Mouse (Mus musculus): ENCODE measurements around the gene Igsf8. TPM values are rescaled to one million over a fixed set of nuclear protein-coding genes. Genes with fewer than 3 reads are reported as not detected.
A peak's percentile ranks its signal among the peaks of the same experiment; 100 is the strongest.
"Not testable (repeated sequence)": the region's sequence is repeated elsewhere in the genome, so short reads cannot be mapped to it uniquely, and the experiment has no call there.

The Igsf8 gene
- polyA plus RNA-seq, 1 experiment from 2014 or later, result 45.4 TPM

GRCm38 (mm10) chr1:172229215-172229614, 32.2 kb upstream of the Igsf8 start:
- Histone ChIP-seq H3K9me3 (no peaks in the 10 kb centered on the region), H3K36me3 (no peaks in the 10 kb centered on the region), H3K4me3 (no peak overlapping the region), H3K4me1 (no peaks in the 10 kb centered on the region), H3K4me2 (replicated peaks) (no peak overlapping the region), H3K27ac (no peak overlapping the region), H3K27me3 (no peaks in the 10 kb centered on the region), H3K9ac (no peak overlapping the region)
- ATAC-seq (ENCODE audit: insufficient number of reproducible peaks, insufficient read depth, low FRiP score, low TSS enrichment), result no peak
- 73% methylated on average over 1 of the region's 1 CpGs for WGBS

DNA sequence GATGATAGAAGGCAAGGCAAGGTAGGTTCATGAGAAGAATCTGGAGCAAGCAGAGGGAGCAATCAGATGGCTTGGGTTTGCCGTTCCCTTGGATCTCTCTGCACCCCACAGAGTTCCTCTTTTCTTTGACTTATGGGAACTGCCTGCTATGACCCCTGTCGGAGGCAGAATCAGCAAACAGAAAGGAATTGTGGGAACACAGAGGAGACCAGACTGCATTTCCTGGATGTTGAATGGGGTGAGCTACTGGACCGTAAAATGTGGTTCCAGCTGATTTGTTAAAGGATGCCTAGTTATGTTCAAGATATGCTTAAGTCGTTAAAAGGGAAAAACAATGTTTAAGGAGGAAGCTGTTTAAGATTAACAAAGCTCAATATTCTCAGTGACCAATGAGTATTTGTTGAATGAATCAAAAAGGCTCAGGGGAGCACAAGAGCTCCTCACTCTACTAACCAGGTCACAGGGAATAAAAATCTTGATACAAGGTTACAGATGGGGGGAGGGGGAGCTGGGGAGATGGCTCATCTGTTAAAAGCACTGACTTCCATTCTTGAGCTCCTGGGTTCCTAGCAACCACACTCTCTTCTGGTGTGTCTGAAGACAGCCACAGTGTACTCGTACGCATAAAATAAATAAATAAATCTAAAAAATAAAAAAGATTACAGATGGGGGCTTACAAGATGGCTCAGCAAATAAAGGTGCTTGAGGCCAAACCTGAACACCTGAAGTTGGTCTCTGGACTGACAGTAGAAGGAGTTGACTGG, 20.3 kb upstream of the Igsf8 start:
- ATAC-seq (ENCODE audit: insufficient number of reproducible peaks, insufficient read depth, low FRiP score, low TSS enrichment), result no peak
- Histone ChIP-seq H3K9me3 (no peaks in the 10 kb centered on the region), H3K36me3 (no peaks in the 10 kb centered on the region), H3K27me3 (peaks cover 20% of the 10 kb centered on the region), H3K4me1 (peaks cover 9% of the 10 kb centered on the region), H3K27ac (no peak overlapping the region), H3K4me2 (replicated peaks) (no peak overlapping the region), H3K9ac (no peak overlapping the region), H3K4me3 (no peak overlapping the region)
- WGBS, result 57% methylated on average over 6 of the region's 6 CpGs

GRCm38 (mm10) chr1:172242401-172242800, 19.0 kb upstream of the Igsf8 start:
- Histone ChIP-seq H3K27ac (no peak overlapping the region), H3K9me3 (no peaks in the 10 kb centered on the region), H3K4me1 (peaks cover 8% of the 10 kb centered on the region), H3K27me3 (peaks cover 20% of the 10 kb centered on the region), H3K4me3 (no peak overlapping the region), H3K36me3 (no peaks in the 10 kb centered on the region), H3K9ac (no peak overlapping the region), H3K4me2 (replicated peaks) (no peak overlapping the region)
- WGBS, result 52% methylated on average over 2 of the region's 2 CpGs
- peak; percentile 56; the same call in 1 of the 2 replicates for ATAC-seq (ENCODE audit: insufficient number of reproducible peaks, insufficient read depth, low FRiP score, low TSS enrichment)

DNA sequence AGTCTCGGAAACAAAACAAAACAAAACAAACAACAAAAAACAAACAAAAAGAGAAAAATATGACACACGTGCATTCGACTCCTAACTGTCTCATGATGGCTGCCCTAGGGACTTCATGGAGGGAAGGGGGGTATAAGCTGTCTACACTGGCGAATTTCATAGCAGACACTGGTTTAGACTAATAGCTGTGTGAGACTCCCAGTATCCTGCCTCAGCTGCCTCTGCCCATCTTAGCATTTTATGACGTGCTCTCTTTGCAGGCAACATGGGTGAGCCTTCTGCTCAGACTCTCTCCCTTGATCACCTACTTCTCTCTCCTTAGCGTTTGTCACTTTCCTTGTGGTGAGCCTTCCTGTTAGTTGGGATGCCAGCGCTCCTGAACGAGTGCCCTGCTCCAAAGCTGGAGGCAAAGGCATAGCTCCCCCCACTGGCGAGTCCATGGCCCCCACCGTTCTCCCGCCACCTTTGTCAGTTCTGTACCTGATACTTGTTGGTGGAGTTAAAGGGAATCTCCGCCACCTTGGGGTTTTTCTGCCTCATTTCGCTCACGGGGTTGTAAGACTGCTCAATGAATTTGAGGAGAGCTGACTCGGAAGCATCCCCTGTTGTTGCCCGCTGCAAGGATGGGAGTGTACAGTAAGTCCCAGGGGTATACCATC, 17.8 kb upstream of the Igsf8 start:
- Histone ChIP-seq H3K36me3 (no peaks in the 10 kb centered on the region), H3K4me2 (replicated peaks) (peak overlapping the region; percentile 18; the same call in 1 of the 2 replicates), H3K27ac (no peak overlapping the region), H3K9ac (no peak overlapping the region), H3K27me3 (peaks cover 20% of the 10 kb centered on the region), H3K4me3 (no peak overlapping the region), H3K9me3 (no peaks in the 10 kb centered on the region), H3K4me1 (peaks cover 8% of the 10 kb centered on the region)
- ATAC-seq (ENCODE audit: insufficient number of reproducible peaks, insufficient read depth, low FRiP score, low TSS enrichment), result no peak
- 23% methylated on average over 16 of the region's 16 CpGs for WGBS

DNA sequence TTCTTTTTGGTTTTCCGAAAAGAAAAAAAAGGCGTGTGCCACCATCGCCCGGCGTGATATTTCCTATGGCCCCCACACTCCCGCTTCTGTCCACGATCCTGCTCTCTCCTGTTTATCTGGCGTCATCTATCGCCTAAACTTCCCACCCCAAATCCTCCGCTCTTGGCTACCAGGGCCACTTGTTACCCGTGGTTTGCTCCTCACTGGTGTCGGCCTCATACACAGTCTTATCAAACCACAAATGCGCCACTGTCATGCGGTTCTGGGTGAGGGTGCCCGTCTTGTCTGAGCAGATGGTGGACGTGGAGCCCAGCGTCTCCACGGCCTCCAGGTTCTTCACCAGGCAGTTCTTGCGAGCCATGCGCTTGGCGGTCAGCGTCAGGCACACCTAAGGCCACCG, 16.8 kb upstream of the Igsf8 start:
- H3K4me3 ChIP-seq; H3K9ac ChIP-seq; H3K9me3 ChIP-seq; H3K27ac ChIP-seq; ATAC-seq (ENCODE audit: insufficient number of reproducible peaks, insufficient read depth, low FRiP score, low TSS enrichment); H3K4me1 ChIP-seq; H3K36me3 ChIP-seq: not testable (repeated sequence)
- Histone ChIP-seq H3K27me3 (peaks cover 20% of the 10 kb centered on the region), H3K4me2 (replicated peaks) (peak overlapping the region; percentile 18)
- 41% methylated on average over 23 of the region's 23 CpGs for WGBS

DNA sequence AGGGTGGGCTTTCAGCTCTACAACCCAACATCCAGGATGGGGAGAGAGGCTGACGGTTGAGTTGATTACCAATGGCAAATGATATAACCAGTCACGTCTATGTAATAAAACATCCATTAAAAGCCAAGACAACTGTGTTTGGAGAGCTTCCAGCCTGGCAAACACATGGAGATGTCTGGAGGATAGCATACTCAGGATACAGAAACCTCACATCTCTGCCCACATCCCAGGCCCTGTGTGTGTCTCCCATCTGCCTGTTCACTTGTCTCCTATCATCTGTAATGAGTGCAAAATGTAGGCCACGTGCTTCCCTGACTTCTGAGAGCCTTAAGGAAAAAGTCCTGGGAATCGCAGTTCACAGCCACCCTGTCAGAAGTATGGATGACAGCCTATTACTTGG, 14.2 kb upstream of the Igsf8 start:
- no peak for ATAC-seq (ENCODE audit: insufficient number of reproducible peaks, insufficient read depth, low FRiP score, low TSS enrichment)
- Histone ChIP-seq H3K9me3 (no peaks in the 10 kb centered on the region), H3K36me3 (no peaks in the 10 kb centered on the region), H3K27ac (no peak overlapping the region), H3K9ac (no peak overlapping the region), H3K4me1 (peaks cover 8% of the 10 kb centered on the region), H3K4me3 (no peak overlapping the region), H3K27me3 (peaks cover 20% of the 10 kb centered on the region), H3K4me2 (replicated peaks) (no peak overlapping the region)
- WGBS, result 72% methylated on average over 4 of the region's 4 CpGs

GRCm38 (mm10) chr1:172247679-172248078, 13.8 kb upstream of the Igsf8 start:
- no peak overlapping the region for H3K4me2 ChIP-seq (replicated peaks)
- no peaks in the 10 kb centered on the region for H3K9me3 ChIP-seq
- peaks cover 20% of the 10 kb centered on the region for H3K27me3 ChIP-seq
- H3K9ac ChIP-seq, result no peak overlapping the region
- H3K4me3 ChIP-seq, result no peak overlapping the region
- no peak for ATAC-seq (ENCODE audit: insufficient number of reproducible peaks, insufficient read depth, low FRiP score, low TSS enrichment)
- H3K36me3 ChIP-seq, result no peaks in the 10 kb centered on the region
- 44% methylated on average over 2 of the region's 2 CpGs for WGBS
- H3K27ac ChIP-seq, result no peak overlapping the region
- peaks cover 5% of the 10 kb centered on the region for H3K4me1 ChIP-seq

DNA sequence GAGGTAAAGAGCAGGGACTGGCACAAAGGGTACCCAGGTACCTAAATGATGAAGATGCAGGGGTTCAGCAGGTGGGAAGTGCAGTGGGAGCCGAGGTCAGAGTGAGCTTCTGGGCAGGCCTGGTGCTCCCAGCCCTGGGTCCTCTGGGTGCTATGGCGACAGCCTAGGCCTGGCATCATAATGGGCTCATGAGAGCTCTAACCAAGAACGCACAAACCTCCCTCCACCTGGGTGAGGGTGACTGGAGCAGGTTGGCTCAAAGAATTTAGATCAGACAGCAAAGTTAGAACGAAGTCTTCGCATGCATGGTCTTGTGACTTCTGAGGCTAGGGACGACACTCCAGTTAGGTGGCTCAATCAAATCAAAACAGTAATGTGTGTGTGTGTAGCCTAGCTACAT, 3.1 kb upstream of the Igsf8 start, which contains the start of gene Atp1a4:
TSS of gene Atp1a4 (minus strand) at position 101 of the 400 bp plus-strand sequence.
- Histone ChIP-seq H3K27ac (no peak within 1 kb of the TSS), H3K9ac (no peak within 1 kb of the TSS), H3K9me3 (no peaks in the 10 kb centered on the region), H3K4me1 (no peaks in the 10 kb centered on the region), H3K4me3 (no peak within 1 kb of the TSS), H3K4me2 (replicated peaks) (no peak within 1 kb of the TSS), H3K27me3 (no peaks in the 10 kb centered on the region), H3K36me3 (no peaks in the 10 kb centered on the region)
- 90% methylated on average over 6 of the region's 6 CpGs for WGBS
- ATAC-seq (ENCODE audit: insufficient number of reproducible peaks, insufficient read depth, low FRiP score, low TSS enrichment), result no peak

DNA sequence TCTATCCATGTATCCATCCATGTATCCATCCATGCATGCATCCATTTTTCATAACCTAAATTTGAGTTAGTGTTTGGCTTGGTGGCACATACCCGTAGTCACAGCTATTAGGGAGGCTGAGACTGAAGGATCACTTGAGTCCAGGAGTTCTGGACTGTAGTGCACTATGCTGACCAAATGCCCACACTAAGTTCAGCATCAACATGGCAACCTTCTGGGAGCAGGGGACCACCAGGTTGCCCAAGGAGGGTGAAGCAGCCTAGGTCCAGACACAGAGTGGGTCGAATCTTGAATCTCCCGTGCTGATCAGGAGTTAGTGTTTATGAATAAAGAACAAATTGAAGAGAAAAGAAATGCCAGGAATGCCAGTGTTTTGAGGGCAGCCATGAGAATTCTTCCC, 9.8 kb downstream of the Igsf8 start:
- H3K4me3 ChIP-seq, result no peak overlapping the region
- no peak overlapping the region for H3K4me2 ChIP-seq (replicated peaks)
- ATAC-seq (ENCODE audit: insufficient number of reproducible peaks, insufficient read depth, low FRiP score, low TSS enrichment), result no peak
- H3K4me1 ChIP-seq, result no peaks in the 10 kb centered on the region
- H3K27ac ChIP-seq, result no peak overlapping the region
- H3K27me3 ChIP-seq, result no peaks in the 10 kb centered on the region
- no peaks in the 10 kb centered on the region for H3K9me3 ChIP-seq
- H3K36me3 ChIP-seq, result no peaks in the 10 kb centered on the region
- H3K9ac ChIP-seq, result no peak overlapping the region
- WGBS, result 91% methylated on average over 3 of the region's 3 CpGs

GRCm38 (mm10) chr1:172271765-172272164, 10.3 kb downstream of the Igsf8 start:
- no peak overlapping the region for H3K27ac ChIP-seq
- H3K9ac ChIP-seq, result no peak overlapping the region
- no peaks in the 10 kb centered on the region for H3K36me3 ChIP-seq
- no peak overlapping the region for H3K4me2 ChIP-seq (replicated peaks)
- no peaks in the 10 kb centered on the region for H3K4me1 ChIP-seq
- ATAC-seq (ENCODE audit: insufficient number of reproducible peaks, insufficient read depth, low FRiP score, low TSS enrichment), result no peak
- 72% methylated on average over 10 of the region's 10 CpGs for WGBS
- H3K9me3 ChIP-seq, result no peaks in the 10 kb centered on the region
- H3K27me3 ChIP-seq, result no peaks in the 10 kb centered on the region
- no peak overlapping the region for H3K4me3 ChIP-seq

- H3K27ac ChIP-seq, result no peak overlapping the region
- H3K4me1 ChIP-seq, result no peaks in the 10 kb centered on the region
- WGBS, result 90% methylated on average over 6 of the region's 6 CpGs
- no peaks in the 10 kb centered on the region for H3K36me3 ChIP-seq
- H3K27me3 ChIP-seq, result no peaks in the 10 kb centered on the region
- H3K9me3 ChIP-seq, result no peaks in the 10 kb centered on the region
- no peak overlapping the region for H3K9ac ChIP-seq
- ATAC-seq (ENCODE audit: insufficient number of reproducible peaks, insufficient read depth, low FRiP score, low TSS enrichment), result no peak
- no peak overlapping the region for H3K4me2 ChIP-seq (replicated peaks)
- no peak overlapping the region for H3K4me3 ChIP-seq
Observed at GRCm38 (mm10) chr1:172273386-172273785, 11.9 kb downstream of the Igsf8 start.

DNA sequence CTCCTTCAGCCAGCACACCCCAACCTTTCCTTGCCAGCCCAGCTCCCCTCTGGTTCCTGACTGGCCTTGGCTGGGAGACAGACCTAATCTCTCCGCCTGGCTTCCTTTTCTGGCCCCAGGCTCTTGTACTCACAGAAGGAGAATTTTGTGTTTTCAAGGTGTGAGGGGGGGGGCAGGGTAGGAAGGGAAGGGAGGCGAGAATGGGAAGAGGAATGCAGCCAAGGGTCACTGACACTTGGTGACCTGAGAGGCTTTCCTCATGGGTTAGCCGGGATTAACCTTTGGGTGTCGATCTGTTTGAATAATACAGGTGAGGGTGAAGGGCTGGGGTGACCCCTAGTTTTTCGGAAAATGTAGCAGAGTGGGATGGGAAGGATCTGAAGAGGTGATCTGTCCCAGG, 12.7 kb downstream of the Igsf8 start:
- H3K9me3 ChIP-seq, result no peaks in the 10 kb centered on the region
- no peak overlapping the region for H3K4me2 ChIP-seq (replicated peaks)
- no peaks in the 10 kb centered on the region for H3K27me3 ChIP-seq
- H3K9ac ChIP-seq, result no peak overlapping the region
- no peak overlapping the region for H3K27ac ChIP-seq
- H3K36me3 ChIP-seq, result no peaks in the 10 kb centered on the region
- H3K4me3 ChIP-seq, result no peak overlapping the region
- no peak for ATAC-seq (ENCODE audit: insufficient number of reproducible peaks, insufficient read depth, low FRiP score, low TSS enrichment)
- 41% methylated on average over 5 of the region's 5 CpGs for WGBS
- H3K4me1 ChIP-seq, result no peaks in the 10 kb centered on the region
